Mouse (Mus musculus): ENCODE results near the gene Mobp. TPM values are rescaled to one million over a fixed set of nuclear protein-coding genes. Genes with fewer than 3 reads are reported as not detected.
"Not testable (repeated sequence)": the region's sequence is repeated elsewhere in the genome, so short reads cannot be mapped to it uniquely, and the experiment has no call there.

The Mobp gene
- 100 to 1,000 TPM; 382 to 439 TPM for total RNA-seq (2021)
- long read RNA-seq, transcript Mobp-204 (6 exons, 2,609 nt): major isoform, 142 of 190 reads
- long read RNA-seq, transcript Mobp-201 (4 exons, 1,536 nt): minor isoform, 7 of 190 reads
- long read RNA-seq, partial matches to known transcripts: 6 of 190 reads
- long read RNA-seq, other reads (novel, unspliced or antisense): 30 of 190 reads

DNA sequence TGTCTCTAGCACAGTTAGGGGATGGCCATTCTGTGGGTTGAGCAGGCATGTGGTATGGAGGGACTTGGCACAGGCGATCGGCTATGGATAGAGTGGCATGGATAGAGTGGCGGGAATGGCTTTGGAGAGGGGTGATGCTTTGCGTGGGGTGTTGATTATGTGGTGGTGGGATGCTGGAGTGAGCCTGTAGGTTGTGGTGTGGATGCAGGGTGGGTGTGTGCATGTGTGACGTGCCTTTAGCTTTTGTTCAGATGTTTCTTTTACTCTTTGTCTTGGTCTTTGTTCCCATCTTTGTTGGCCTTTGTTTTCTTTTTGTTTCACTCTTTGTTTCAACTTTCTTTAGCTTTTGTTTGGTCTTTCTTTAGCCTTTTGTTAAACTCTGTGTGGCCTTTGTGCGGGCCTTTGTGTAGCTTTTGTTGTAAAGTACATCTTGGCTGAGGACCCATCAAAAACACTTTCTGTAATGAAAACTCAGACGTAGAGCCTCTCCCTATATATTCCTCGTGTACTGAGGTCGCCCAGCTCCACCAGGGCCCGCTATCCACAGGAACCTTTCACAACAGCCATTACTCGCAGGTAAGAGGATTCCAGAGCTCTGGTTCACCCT is at the start of gene Mobp:
TSS of gene Mobp (plus strand) at position 486 of the 607 bp plus-strand sequence.
- peak in 1 of 2 experiments; percentile 47 for DNase-seq (ENCODE audit: low spot score in 2 of 2)

DNA sequence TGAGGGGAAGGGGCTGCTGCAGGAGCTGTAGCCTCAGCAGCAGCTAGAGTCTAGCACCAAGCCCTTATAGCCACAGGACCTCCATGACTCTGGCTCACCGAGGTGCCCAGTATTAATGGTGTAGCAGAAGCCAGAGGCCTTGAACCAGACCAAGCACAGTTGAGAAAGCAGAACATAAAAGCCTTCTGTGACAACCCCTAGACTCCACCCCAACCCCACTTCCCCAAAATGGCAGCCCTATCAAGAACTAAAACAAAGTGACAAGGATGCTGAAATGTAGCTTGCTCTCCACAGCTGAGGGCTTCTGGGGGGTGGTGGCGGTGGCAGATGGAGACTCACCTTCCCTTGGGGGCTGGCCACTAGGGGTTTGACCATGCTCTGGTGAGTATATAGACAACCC is 48.3 kb upstream of the Mobp start:
- DNase-seq (ENCODE audit: low spot score in 2 of 2): no peak

DNA sequence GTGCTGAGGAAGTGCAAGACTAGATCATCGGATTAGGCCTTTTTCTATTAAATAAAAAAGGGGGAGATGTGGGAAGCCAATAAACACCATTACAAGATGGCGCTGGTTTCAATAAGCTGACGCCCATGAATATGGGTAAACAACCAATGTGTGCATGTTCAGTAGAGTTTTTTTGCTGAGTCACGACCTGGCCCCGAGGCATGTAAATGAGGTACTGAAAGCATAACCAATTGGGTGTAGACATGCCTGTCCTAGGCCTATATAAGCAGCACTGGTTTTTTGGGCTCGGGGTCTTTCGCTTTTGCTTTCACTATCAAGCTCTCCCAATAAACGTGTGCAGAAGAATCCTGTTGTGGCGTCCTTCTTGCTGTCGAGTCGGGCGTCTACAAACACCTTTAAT is 40.6 kb upstream of the Mobp start:
- DNase-seq (ENCODE audit: low spot score in 2 of 2): not testable (repeated sequence)

DNA sequence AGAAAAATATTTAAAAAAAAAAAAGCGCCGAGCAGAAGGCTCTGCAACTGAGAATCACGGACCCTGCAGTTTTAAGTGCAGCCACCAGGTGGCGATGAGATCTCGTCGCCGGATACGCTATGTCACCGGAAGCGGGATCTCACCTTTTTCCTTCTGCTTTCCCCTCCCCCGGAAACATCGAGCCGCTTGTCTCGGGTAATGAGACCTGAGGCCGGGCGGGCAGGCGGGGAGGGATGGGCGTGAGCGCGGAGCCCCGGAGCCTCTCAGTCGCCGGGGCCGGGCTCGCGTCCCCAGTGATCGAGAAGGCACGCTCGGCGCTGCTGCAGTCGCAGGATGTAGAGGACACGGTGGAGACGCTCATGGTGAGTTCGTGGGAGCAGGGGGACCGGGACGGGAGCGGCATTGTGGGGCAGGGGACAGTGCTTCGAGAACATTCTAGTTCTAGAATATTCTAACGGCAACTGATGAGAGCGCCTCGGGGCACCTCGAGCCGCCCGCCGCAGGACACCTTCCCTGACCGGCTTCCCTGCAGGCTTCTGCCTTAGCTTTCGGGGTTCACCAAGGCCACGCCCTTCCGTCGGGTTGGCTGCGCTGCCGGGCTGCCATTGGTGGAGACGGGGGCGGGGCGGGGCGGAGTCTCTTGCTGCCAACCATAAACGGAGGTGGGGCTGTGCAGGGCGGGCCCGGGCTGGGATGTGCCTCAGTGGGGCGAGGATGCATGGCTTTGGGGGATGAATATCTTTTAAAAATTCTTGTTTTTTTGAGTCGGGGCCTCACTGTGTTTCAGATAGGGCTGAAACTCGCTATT is 39.1 kb upstream of the Mobp start, which contains the start of gene Slc25a38:
TSS of gene Slc25a38 (plus strand) at position 164 of the 808 bp plus-strand sequence.
- peak; percentile 93 to 97 for DNase-seq (ENCODE audit: low spot score in 2 of 2)

DNA sequence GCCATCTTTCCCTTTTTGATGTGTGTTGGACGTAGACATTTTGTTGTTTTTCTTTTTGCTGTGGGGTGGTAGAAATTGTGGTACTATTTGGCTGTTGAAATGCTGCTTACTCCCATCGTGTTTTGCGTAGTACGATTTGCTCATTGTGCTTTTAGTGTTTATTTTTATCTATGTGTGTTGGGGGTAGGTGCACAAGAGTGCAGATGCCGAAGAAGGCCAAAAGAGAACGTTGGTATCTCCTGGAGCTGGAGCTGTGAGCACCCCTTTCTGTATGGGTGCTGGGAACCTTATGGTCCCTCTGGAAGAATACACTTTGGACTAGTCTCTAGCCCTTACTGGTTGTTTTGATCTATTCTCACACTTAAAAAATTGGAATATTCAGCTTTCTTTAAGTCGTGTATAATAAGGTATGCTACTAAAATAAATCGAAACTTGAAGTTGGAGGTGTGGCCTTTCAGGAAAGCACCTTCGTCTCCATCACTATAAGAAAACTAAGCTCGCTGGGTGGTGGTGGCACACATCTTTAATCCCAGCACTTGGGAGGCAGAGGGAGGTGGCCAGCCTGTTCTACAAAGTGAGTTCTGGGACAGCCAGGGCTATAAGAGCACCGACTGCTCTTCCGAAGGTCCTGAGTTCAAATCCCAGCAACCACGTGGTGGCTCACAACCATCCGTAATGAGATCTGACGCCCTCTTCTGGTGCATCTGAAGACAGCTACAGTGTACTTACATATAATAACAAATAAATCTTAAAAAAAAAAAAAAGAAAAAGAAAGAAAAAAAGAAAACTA is 38.2 kb upstream of the Mobp start:
- DNase-seq (ENCODE audit: low spot score in 2 of 2): no peak

DNA sequence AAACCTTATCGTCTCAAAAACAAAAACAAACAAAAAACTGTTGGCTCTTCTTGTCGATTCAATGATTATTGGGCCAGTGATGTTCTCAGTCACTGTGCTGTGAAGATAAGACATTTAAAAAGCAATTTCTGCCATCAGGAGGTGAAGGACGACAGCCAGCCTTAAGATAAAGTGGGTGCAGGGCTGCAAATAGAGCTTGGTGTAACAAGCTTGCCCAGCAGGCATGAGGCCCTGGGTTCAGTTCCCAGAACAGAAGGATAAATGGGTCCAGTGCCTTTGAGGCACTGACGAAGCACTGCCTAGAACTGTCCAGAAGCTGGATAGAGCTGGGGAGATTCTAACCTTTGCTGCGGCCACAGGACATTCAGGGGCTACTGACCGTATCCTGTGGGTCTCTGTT is 37.0 kb upstream of the Mobp start:
- no peak for DNase-seq (ENCODE audit: low spot score in 2 of 2)

DNA sequence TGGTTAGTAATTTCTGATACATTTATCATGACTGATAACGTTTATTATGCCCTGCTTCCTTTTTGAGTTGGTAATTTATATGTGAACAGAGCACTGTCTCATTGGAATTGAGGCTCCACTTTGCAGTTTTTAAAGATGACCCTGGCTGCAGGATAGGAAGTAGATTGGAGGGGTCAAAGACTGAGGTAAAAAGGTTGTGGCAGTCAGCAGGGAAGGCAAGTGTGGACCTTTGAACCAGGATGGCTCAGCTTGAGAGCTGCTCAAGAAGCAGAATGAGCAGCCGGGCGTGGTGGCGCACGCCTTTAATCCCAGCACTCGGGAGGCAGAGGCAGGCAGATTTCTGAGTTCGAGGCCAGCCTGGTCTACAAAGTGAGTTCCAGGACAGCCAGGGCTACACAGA is 36.1 kb upstream of the Mobp start:
- no peak for DNase-seq (ENCODE audit: low spot score in 2 of 2)

DNA sequence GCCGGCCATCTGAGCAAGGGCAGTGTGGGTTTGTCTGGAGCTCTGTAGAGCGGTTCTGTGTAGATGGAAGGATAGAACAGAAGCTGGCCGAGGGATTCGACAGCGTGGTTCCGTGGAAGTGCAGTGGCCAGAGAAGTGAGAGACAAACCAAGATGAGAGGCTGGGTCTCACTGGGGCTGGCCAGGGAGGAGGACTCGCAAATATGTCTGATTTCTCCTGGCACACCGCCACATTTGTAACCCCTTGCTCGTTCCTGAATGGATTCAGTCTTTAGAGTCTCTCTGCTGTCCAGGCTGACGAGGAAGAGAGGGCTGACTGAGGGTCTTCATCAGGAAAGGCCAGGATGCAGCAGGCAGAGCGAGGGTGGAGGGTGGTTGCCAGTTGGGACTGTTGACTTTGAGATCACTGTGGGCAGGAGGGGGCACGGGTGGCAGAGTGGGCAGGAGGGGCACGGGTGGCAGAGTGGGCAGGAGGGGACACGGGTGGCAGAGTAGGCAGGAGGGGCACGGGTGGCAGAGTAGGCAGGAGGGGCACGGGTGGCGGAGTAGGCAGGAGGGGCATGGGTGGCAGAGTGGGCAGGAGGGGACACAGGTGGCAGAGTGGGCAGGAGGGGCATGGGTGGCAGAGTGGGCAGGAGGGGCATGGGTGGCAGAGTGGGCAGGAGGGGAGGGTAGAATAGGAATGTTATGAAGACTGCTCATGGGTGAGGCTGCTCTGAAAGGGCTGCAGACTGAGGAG is 35.3 kb upstream of the Mobp start:
- no peak for DNase-seq (ENCODE audit: low spot score in 2 of 2)

DNA sequence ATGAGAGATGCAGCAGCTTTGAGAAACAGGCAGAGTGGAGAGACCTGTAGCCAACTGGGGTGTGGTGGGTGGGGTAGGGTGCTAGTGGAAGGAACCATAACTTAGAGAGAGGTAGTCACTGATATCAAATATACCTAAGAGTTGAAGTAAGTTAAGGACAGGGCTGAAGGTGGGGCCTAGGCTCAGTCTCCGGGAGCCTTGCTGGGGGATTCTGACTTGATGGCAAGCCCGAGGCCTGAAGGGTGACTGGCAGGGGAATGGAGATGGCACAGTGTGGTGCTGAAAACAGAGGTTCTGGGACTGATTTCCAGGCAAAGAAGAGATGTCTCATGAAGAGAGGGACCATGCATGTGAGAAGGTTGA is 34.7 kb upstream of the Mobp start:
- no peak for DNase-seq (ENCODE audit: low spot score in 2 of 2)

DNA sequence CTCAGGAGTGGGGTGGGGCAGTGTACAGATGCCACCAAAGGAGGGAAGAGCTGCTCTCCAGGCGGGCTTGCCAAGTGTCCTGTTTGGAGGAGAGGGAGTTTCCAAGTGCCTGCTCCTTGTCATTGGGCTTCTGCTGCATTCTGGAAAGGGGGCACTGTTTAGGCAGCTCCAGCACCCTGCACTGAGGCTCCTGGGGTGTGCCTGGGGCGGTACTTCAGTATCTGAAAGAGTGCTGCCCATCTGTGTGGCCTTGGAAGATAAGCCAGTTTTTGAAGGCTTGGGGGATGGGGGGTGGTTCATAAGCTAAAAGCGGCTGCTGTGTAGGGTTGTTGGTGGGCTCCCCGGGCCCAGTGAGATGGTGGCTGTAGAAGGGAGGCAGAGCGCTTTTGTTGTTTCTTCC is 33.9 kb upstream of the Mobp start:
- no peak for DNase-seq (ENCODE audit: low spot score in 2 of 2)

DNA sequence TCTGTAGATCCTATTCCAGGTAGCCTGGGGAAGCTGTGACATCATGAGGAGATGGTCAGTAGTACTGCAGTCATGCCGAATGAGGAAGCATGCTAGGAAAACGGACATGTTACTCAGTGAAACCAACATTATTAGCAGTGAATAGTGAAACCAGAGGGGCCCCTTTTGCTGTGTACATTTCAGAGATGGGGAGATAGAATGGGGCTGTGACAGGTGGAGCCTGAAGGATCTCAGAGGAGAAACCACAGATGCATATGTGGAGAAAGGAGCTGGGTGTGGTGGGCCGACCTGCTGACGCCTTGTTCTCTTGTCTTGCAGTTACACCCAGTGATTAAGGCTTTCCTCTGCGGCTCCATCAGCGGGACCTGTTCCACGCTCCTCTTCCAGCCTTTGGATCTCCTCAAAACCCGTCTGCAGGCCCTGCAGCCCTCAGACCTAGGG is 33.3 kb upstream of the Mobp start:
- no peak for DNase-seq (ENCODE audit: low spot score in 2 of 2)

DNA sequence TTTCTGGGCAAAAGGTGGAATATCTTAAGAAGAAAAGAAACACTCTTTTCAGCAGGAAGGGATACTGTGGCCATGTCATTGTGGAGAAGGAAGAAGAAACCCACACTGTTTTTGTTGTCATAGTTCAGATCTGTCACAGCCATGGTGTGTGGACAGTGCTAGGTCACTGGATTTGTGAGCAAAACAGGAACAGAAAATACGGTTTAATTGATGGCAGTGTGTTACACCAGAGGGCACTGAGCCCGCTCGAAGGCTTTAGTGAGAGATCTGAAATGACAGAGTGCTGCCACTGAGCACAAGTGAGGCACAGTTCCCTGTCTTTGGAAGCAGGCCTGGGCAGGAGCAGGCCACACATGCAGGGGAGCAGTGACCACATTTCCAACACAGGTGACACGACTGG is 31.3 kb upstream of the Mobp start:
- DNase-seq (ENCODE audit: low spot score in 2 of 2): no peak

DNA sequence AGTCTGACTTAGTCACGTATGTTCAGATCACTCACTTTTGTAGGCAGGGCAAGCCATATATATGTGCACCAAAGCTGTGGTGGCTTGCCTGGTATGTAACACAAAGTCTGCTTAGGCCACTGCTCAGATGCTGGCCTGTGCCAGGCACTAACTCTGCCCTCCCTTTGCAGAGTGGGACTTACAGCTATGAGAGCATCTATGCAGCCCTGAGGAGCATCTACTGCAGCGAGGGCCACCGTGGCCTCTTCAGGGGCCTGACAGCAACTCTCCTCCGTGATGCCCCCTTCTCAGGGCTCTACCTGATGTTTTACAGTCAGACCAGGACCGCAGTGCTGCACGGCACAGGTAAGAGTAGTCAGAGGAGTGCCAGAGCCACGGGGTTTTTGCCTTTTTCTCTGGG is 29.0 kb upstream of the Mobp start:
- no peak for DNase-seq (ENCODE audit: low spot score in 2 of 2)

DNA sequence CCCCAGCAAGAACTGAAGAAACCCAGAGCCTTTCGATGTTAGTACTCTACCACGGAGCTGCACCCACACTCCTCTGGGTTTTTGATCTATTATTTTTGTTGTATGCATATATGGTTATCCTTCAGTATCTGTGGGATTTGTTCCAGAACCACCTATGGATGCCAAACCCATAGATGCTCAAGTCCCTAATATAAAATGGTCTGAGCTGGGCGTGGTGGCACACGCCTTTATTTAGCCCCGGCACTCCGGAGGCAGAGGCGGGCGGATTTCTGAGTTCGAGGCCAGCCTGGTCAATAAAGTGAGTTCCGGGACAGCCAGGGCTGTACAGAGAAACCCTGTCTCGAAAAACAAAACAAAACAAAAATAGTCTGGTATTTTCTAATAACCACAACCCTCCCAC is 22.6 kb upstream of the Mobp start:
- DNase-seq (ENCODE audit: low spot score in 2 of 2): no peak

DNA sequence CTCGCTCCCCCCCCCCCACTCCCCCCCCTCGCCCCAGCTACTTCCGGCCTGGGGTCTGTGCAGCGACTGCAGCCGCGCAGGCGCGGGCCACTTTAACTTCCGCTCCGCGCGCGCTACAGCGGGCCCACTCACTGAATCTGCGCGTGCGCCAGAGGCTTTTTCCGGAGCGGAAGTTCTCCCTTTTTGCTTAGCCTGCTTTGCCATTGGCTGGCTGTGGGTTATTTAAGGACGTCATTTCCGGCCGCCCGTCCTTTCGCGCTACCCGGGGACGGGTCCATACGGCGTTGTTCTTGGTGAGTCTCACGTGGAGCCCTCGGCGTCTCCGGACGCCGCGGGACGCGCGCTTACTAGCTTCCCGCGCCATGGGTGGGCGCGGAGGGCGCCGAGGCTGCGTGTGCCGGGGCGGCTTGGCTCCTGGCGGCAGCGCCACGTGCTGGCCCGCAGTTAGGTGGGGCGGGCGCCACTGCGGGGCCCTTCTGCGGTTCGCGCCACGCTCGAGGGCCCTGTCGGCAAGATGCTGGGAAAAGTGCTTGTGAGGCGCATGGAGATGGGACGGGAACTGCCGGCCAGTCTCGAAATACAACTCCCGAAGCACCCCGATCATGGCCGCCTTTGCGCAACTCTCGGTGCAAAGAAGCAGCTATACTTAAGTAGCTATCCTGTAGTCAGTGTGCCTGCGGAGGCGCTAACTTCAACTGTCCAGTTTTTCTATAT is 21.8 kb upstream of the Mobp start, which contains the start of gene Rpsa:
TSS of gene Rpsa (plus strand) at position 152 of the 714 bp plus-strand sequence.
- peak; percentile 97 for DNase-seq (ENCODE audit: low spot score in 2 of 2)

DNA sequence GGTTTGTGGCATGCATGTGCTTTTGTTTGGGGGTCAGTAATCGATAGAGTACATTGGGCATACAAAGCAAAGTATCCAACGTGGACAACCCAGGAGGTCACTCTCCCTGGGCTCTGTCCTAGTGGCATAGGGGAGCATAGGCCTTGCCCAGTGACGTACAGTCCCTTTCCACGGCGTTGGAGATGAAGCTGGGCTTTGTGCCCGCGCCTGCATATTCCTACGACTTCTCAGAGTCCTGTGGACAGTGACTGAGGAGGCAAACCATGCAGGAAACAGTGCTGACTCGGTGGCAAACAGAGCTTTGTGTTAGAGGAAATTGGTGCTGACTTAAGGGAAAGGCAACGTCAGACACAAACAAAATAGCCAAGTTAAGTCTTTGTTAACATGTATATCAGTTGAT is 20.2 kb upstream of the Mobp start:
- DNase-seq (ENCODE audit: low spot score in 2 of 2): no peak

DNA sequence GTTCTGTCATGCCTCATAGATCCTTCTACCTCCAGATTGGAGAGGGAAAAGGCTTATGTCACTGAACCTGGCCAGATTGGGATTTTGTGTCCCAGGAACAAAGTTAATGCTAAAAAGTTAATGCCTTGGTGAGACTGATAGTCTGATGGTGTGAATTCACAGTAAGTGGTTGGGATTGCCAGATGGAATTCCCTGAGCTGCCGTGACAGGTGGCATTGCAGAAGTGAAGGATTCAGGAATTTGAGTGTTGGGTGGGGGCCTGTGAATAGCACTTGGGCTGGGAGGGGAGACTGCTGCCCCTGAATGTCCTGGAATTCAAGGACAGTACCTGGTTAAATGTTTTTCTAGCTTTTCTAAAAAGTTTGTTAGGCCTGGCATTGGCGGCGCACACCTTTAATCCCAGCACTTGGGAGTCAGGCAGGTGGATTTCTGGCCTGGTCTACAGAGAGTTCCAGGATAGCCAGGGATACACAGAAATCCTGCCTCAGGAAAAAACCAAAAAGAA is 17.7 kb upstream of the Mobp start:
- DNase-seq (ENCODE audit: low spot score in 2 of 2): no peak

DNA sequence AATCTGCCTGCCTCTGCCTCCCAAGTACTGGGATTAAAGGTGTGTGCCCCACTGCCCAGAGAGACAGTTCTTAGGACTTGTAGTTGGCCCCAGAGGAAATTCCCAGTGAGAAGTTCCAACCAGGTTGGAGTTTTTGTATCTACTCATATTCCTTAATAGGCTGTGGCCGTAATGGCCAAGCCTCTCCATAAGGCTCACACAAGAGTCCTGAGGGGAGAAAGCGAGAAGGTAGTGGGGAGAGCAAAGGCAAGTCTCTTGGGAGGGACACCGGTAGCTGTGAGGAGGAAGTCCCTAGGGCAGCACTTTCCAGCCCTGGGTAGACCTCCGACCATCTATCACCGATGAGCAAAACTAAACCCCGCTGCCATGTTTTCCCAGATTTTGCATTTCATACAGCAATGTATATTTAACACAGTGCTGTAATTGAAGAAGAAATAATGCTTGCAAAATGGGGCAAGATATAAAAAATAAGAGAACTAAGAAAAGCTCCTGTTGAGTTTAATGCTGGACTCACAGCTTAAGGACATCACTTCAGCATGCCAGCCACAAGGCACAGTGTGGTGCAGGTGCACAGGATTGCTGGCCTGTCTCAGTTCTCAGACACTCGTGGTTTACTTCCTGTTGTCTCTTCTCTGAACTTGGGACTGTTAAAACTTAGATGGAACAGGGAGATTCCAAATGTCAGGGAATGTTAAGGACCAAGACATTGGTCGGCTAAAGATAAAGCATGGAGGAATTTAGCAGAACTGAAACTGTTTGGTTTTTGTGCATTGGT is 16.3 kb upstream of the Mobp start:
- no peak for DNase-seq (ENCODE audit: low spot score in 2 of 2)

DNA sequence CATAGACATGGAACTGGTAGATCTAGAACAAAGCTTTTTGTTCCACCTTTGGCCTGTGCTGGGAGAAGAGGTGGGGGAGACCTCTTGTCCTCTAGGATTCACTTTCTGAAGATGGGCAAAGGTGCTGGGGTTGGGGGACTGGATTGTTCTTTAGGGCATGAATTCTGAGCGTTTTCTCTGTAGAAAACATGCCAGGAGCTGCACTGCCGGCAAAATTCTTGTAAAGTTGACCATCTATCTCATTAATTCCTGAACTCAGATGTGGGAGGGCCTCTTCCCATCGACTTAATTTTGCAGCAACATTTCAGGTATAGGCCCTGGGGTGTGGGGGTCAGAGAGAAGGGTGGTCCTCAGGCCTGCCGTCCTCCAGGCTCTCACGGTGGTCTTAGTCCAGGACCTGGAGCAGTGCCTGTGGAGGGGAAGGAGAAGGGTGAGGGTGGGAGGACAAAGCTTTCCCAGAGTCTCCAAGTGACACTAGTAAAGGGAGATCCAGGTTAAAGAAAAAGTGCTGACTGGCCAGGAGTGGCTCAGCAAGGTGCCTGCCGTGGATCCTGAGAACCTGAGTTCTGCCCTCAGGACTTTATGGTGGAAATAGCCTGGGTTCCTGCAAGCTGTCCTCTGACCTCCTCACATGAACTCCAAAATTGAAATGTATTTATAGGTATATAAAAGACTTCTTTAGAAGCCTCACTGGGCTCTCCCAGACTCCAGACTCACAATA is 15.6 kb upstream of the Mobp start:
- DNase-seq (ENCODE audit: low spot score in 2 of 2): no peak
